In genomic region chr16:47488525-47488924, GRCm38 (mm10) we compare ENCODE assay signal across 16 mouse cellular contexts.
"Had no signal": no experiment of that assay in that cellular context is flagged by ENCODE, and none has a peak within 500 bp of the region (broad histone marks: within the 10 kb centered on the region; RNA-seq: fewer than 3 reads in every experiment).

No protein-coding gene starts in this region.

- H3K27me3 ChIP-seq: neural tube, embryonic 13.5 days; neural tube, embryonic 15.5 days; stomach, embryonic 15.5 days had no signal

- H3K4me2 ChIP-seq: neural tube, embryonic 13.5 days; neural tube, embryonic 15.5 days; stomach, embryonic 15.5 days had no signal

- H3K9me3 ChIP-seq: neural tube, embryonic 13.5 days; neural tube, embryonic 15.5 days; stomach, embryonic 15.5 days had no signal

- H3K27ac ChIP-seq: neural tube, embryonic 13.5 days; neural tube, embryonic 15.5 days; stomach, embryonic 15.5 days; stomach, postnatal 0 days had no signal

- H3K9ac ChIP-seq: neural tube, embryonic 13.5 days; neural tube, embryonic 15.5 days; stomach, embryonic 15.5 days had no signal

- H3K36me3 ChIP-seq: neural tube, embryonic 13.5 days; neural tube, embryonic 15.5 days; stomach, embryonic 15.5 days had no signal

- DNase-seq: retina, postnatal 1 day; right cerebral cortex, adult 18-20 months; right cerebral cortex, postnatal 14 days; right cerebral cortex, postnatal 25 days; right cerebral cortex, postnatal 4 days; spleen, adult 18-20 months; thymus, adult 18-20 months; thymus, adult 2 months; thymus, postnatal 14 days; thymus, postnatal 25 days; thymus, postnatal 36 days; thymus, postnatal 4 days had no signal

- H3K4me3 ChIP-seq: neural tube, embryonic 13.5 days; neural tube, embryonic 15.5 days; stomach, embryonic 15.5 days had no signal

- H3K4me1 ChIP-seq: neural tube, embryonic 13.5 days; neural tube, embryonic 15.5 days; stomach, embryonic 15.5 days had no signal
